Mouse (Mus musculus): Measurements from ENCODE around the gene Runx1.

DNA sequence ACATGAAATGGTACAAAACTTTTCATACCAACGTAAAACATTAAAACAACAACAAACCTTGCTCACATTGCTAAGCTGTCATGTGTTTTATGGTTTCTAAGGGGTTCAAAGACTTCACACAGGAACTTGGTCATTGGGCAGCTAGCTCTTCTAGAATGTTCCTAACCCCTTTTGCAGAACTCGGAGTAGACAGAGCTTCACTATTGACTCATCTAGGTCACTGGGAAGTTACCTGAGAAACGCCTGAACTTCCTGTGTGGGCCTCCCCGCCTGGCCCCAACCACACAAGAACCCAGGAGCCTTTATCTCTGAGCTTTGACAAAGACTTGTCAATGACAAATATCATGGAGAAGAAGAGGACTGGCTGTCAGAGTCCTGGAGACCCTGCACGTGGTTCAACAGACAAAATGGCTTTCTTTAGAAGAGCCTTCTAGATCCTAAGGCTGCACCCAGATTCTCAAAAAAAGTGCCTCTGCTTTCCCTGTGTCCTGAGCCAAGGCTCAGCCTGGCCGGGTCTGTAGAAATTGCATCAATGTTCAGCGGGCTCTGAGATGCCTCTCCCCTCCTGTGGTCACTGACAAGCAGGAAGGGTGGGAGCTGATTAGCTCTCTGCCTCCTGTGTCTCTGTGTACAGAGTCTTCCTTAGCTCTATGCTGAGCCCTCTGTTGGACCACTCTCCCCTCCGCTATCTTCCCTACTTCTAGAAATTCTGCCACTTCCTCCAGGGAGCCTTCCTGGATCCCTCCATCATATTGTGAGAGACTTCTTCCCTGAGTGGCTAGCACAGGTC is 7.3 kb downstream of the Runx1 start:
- no peak for TF ChIP-seq MAFK (IDR thresholded peaks at IDR 0.05; ENCODE audit: insufficient read depth, low read depth, low read length)
- no peak for TF ChIP-seq HCFC1 (IDR thresholded peaks at IDR 0.05; ENCODE audit: borderline replicate concordance, insufficient read depth, low read length)
- no peak for TF ChIP-seq CHD2 (IDR thresholded peaks at IDR 0.05; ENCODE audit: low read depth, low read length)

All from ES-E14 (cell line).